Mouse (Mus musculus) embryonic facial prominence, embryonic 12.5 days (tissue): ENCODE data around the gene Mrps25. TPM values are rescaled to one million over a fixed set of nuclear protein-coding genes. Genes with fewer than 3 reads are reported as not detected.

ENCODE experiments used
- ATAC-seq: fragments of 200-750 bp; cut with Nextera tagmentation; 2 replicates; pipeline ENCODE4 v1.8.0; 2017; ENCODE audit not compliant: insufficient number of reproducible peaks, insufficient read depth, low FRiP score, low TSS enrichment
- H3K27ac ChIP-seq: fragments of 300-500 bp; sonication (generic); 2 replicates; pipeline ENCODE4 v1.5.1; 2016; ENCODE audit warnings: mild to moderate bottlenecking
- H3K27me3 ChIP-seq: fragments of 300-500 bp; sonication (generic); 2 replicates; pipeline ENCODE4 v1.6.1; 2016; ENCODE audit warnings: mild to moderate bottlenecking, moderate library complexity
- H3K36me3 ChIP-seq: fragments of 300-500 bp; sonication (generic); 2 replicates; pipeline ENCODE4 v1.6.1; 2016; ENCODE audit warnings: mild to moderate bottlenecking
- H3K4me1 ChIP-seq: fragments of 300-500 bp; sonication (generic); 2 replicates; pipeline ENCODE4 v1.6.1; 2016
- H3K4me2 ChIP-seq: fragments of 300-500 bp; sonication (generic); replicated peaks from 2 replicates; pipeline ENCODE4 v1.6.1; 2016; ENCODE audit warnings: mild to moderate bottlenecking, moderate library complexity
- H3K4me3 ChIP-seq: fragments of 300-500 bp; sonication (generic); 2 replicates; pipeline ENCODE4 v1.5.1; 2016; ENCODE audit warnings: mild to moderate bottlenecking
- H3K9ac ChIP-seq: fragments of 300-500 bp; sonication (generic); 2 replicates; pipeline ENCODE4 v1.6.1; 2016; ENCODE audit warnings: mild to moderate bottlenecking, moderate library complexity
- H3K9me3 ChIP-seq: fragments of 300-500 bp; sonication (generic); 2 replicates; pipeline ENCODE4 v1.6.1; 2016; ENCODE audit warnings: mild to moderate bottlenecking, moderate library complexity
- WGBS: fragments of 180-500 bp; shearing (Covaris S2); methylation state at CpG from one replicate; pipeline ENCODE4 v1.1.7; 2016; 5-methylcytosine and 5-hydroxymethylcytosine counted together
- polyA plus RNA-seq: library from polyadenylated mRNA; unstranded; fragments of >200 nt; fragmentation: Nextera tagmentation; extraction: Ambion mirVana; gene quantifications from 2 replicates; pipeline ENCODE4 v1.2.1, GENCODE M21; 2016

Gene Mrps25
- polyA plus RNA-seq, 1 experiment from 2014 or later, result 83.0 TPM

GRCm38 (mm10) chr6:92184178-92184577 lies 345 bp upstream of the Mrps25 start:
- peak overlapping the region; percentile 59 for H3K9ac ChIP-seq
- H3K4me1 ChIP-seq, result peaks cover 11% of the 10 kb centered on the region
- peaks cover 34% of the 10 kb centered on the region for H3K36me3 ChIP-seq
- H3K9me3 ChIP-seq, result no peaks in the 10 kb centered on the region
- H3K4me2 ChIP-seq, result peak overlapping the region; percentile 59
- ATAC-seq, result peak; percentile 53; the same call in 1 of the 2 replicates
- 7% methylated on average over 10 of the region's 10 CpGs for WGBS
- peak overlapping the region; percentile 64 for H3K4me3 ChIP-seq
- no peaks in the 10 kb centered on the region for H3K27me3 ChIP-seq
- peak overlapping the region; percentile 4; the same call in 1 of the 2 replicates for H3K27ac ChIP-seq

DNA sequence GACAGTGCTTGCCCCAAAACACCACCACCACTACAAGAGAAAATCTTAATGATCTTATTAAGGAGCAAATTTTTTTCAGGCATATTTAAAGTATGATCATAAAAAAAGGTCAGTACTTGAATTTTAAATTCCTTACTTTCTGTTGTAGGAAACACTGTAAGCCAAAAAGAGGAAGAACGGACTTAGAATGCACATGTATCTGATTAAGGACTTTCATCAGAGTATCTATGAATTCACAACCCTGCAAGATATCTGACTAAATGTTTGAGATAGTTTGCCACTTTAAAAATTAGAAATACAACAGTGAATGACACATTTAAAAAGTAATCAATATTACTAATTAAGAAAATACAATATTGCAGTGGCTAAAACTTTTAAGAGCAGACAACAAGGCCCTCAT lies 7.4 kb downstream of the Mrps25 start:
- Histone ChIP-seq H3K36me3 (peaks cover 62% of the 10 kb centered on the region), H3K4me1 (no peaks in the 10 kb centered on the region), H3K9ac (no peak overlapping the region), H3K4me3 (no peak overlapping the region), H3K27me3 (no peaks in the 10 kb centered on the region), H3K27ac (no peak overlapping the region), H3K9me3 (no peaks in the 10 kb centered on the region), H3K4me2 (no peak overlapping the region)
- no peak for ATAC-seq
- WGBS, result 91% methylated on average over 1 of the region's 1 CpGs

- ATAC-seq, result no peak
- no peak overlapping the region for H3K9ac ChIP-seq
- H3K9me3 ChIP-seq, result no peaks in the 10 kb centered on the region
- H3K4me3 ChIP-seq, result no peak overlapping the region
- no peak overlapping the region for H3K27ac ChIP-seq
- H3K36me3 ChIP-seq, result peaks cover 80% of the 10 kb centered on the region
- 85% methylated on average over 1 of the region's 1 CpGs for WGBS
- no peak overlapping the region for H3K4me2 ChIP-seq
- no peaks in the 10 kb centered on the region for H3K27me3 ChIP-seq
- no peaks in the 10 kb centered on the region for H3K4me1 ChIP-seq
Observed at GRCm38 (mm10) chr6:92162724-92163123, 21.1 kb downstream of the Mrps25 start.

- Histone ChIP-seq H3K27ac (no peak overlapping the region), H3K9ac (no peak overlapping the region), H3K27me3 (no peaks in the 10 kb centered on the region), H3K9me3 (no peaks in the 10 kb centered on the region), H3K4me1 (no peaks in the 10 kb centered on the region), H3K36me3 (peaks cover 91% of the 10 kb centered on the region), H3K4me2 (no peak overlapping the region), H3K4me3 (no peak overlapping the region)
- 89% methylated on average over 3 of the region's 3 CpGs for whole genome bisulfite sequencing
- no peak for ATAC-seq
Observed at GRCm38 (mm10) chr6:92158801-92159200, 25.0 kb downstream of the Mrps25 start.

DNA sequence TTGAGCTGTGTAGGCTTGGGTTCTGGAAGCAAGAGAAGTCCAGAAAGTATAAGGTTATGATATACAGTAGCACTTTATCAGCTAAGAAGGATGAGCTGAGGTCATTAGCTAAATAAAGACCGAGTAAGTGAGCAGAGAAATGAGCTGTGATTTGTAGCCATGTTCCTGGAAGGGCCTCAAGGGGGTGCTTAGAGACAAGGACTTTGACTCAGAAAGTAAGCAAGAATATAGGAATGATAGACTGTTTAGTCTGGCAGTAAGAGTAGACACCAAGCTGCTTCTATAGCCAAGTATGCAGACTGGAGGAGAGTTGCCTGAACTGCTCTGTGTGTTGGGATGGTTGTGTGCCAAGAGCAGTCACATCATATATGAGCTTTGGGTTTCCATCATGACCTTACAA lies 30.1 kb downstream of the Mrps25 start:
- H3K9me3 ChIP-seq, result no peaks in the 10 kb centered on the region
- ATAC-seq, result no peak
- WGBS, result 97% methylated on average over 1 of the region's 1 CpGs
- H3K27ac ChIP-seq, result no peak overlapping the region
- H3K27me3 ChIP-seq, result no peaks in the 10 kb centered on the region
- no peak overlapping the region for H3K9ac ChIP-seq
- H3K4me1 ChIP-seq, result no peaks in the 10 kb centered on the region
- no peak overlapping the region for H3K4me3 ChIP-seq
- peaks cover 77% of the 10 kb centered on the region for H3K36me3 ChIP-seq
- no peak overlapping the region for H3K4me2 ChIP-seq

- Histone ChIP-seq H3K27ac (no peak overlapping the region), H3K9ac (no peak overlapping the region), H3K4me3 (no peak overlapping the region), H3K27me3 (no peaks in the 10 kb centered on the region), H3K4me2 (no peak overlapping the region), H3K4me1 (no peaks in the 10 kb centered on the region), H3K36me3 (peaks cover 30% of the 10 kb centered on the region), H3K9me3 (no peaks in the 10 kb centered on the region)
- 96% methylated on average over 4 of the region's 4 CpGs for WGBS
- no peak for ATAC-seq
Observed at GRCm38 (mm10) chr6:92145881-92146280, 38.0 kb downstream of the Mrps25 start.

DNA sequence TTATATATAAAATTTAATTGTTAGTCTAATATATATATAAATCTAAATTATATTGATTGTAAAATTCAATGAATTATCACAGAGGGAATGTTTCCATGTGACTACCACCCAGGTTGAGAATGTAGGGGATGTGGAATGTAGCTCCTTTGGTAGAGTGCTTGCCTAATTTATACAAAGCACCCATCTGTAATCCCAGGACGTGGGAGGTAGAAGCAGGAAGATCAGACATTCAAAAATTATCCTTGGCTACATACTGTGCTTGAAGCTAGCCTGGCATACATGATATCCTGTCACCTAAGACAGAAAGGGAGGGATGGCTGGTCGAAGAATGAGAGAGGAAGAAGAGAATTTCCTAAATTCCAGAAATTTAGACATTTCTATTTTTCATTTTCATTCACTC lies 47.5 kb downstream of the Mrps25 start:
- Histone ChIP-seq H3K4me1 (0 out of 2 replicates have a peak, but pooled peaks cover 4% of the 10 kb centered on the region), H3K27me3 (no peaks in the 10 kb centered on the region), H3K4me2 (no peak overlapping the region), H3K9me3 (no peaks in the 10 kb centered on the region), H3K9ac (no peak overlapping the region), H3K4me3 (no peak overlapping the region), H3K27ac (no peak overlapping the region), H3K36me3 (peaks cover 11% of the 10 kb centered on the region; the same call in 1 of the 2 replicates)
- no peak for ATAC-seq
- 74% methylated on average over 2 of the region's 2 CpGs for WGBS

- Histone ChIP-seq H3K27me3 (no peaks in the 10 kb centered on the region), H3K36me3 (peaks cover 5% of the 10 kb centered on the region; the same call in 1 of the 2 replicates), H3K4me1 (0 out of 2 replicates have a peak, but pooled peaks cover 7% of the 10 kb centered on the region), H3K4me2 (no peak overlapping the region), H3K4me3 (no peak overlapping the region), H3K9ac (no peak overlapping the region), H3K27ac (no peak overlapping the region), H3K9me3 (no peaks in the 10 kb centered on the region)
- no peak for ATAC-seq
- 94% methylated on average over 2 of the region's 2 CpGs for WGBS
Observed at GRCm38 (mm10) chr6:92133617-92134016, 50.2 kb downstream of the Mrps25 start.

DNA sequence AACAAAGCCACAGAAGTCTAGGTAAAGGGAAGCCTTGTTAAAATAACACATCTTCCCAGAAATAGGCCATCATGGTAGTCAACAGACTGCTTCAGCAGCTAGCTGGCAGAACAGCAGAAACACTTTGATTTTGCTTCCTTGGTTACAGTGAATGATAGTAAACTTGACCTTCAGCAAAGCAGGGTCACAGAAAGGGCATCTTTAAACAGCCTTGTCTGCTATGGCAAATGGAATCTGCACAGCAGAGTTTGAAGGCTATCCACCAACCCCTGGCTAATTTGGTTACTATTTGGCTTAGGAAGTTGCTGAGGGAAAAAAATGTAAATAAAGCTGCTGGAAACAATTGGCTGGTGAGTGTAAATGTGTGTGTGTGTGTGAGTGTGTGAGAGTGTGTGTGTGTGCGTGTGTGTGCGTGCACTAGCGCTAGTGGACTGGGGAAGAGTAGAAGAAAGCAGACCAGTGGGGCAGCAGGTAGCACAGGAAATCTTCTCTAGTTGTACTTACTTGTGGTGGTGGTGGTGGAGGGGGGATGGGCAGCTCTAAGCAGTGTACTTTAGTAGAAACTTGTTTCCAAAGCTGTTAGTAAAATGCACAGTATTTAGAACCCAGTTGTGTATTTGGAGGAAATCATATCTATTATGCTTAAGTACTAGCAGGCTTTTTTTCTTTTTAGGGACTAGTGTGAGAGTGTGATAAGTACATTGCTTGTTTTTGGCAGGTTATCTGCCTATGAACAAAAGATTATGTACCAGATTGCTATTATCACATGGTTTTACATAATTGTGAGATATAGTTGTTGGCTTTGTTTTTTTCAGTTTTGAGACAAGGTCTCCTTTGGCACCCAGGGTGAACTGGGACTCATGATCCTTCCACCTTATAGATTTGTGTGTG lies 51.6 kb downstream of the Mrps25 start:
- no peak overlapping the region for H3K9ac ChIP-seq
- ATAC-seq, result no peak
- H3K27me3 ChIP-seq, result no peaks in the 10 kb centered on the region
- 79% methylated on average over 3 of the region's 3 CpGs for WGBS
- 0 out of 2 replicates have a peak, but pooled peaks cover 7% of the 10 kb centered on the region for H3K4me1 ChIP-seq
- no peak overlapping the region for H3K4me3 ChIP-seq
- no peaks in the 10 kb centered on the region for H3K9me3 ChIP-seq
- peaks cover 5% of the 10 kb centered on the region; the same call in 1 of the 2 replicates for H3K36me3 ChIP-seq
- no peak overlapping the region for H3K4me2 ChIP-seq
- H3K27ac ChIP-seq, result no peak overlapping the region

DNA sequence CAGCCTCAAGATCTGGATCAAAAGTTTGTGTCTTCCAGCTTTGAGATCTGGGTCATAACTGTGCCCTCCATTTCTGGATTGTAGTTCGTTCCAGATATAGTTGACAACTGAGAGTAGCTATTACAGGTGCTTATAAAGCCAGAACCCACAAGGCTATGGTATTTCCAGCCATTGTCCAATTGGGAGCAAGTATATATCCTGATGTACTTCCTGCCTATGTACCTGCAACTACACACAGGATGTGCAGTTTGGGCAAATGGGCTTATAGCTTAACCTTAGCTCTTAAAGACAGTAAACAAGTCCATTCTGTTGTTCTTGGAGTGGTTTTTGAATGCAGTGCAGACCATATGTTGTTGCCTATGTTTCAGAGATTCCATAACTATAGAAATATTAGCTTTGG lies 52.4 kb downstream of the Mrps25 start:
- H3K9ac ChIP-seq, result no peak overlapping the region
- H3K36me3 ChIP-seq, result peaks cover 5% of the 10 kb centered on the region; the same call in 1 of the 2 replicates
- H3K4me3 ChIP-seq, result no peak overlapping the region
- WGBS, result 92% methylated on average over 1 of the region's 1 CpGs
- no peak for ATAC-seq
- no peaks in the 10 kb centered on the region for H3K27me3 ChIP-seq
- no peak overlapping the region for H3K4me2 ChIP-seq
- no peaks in the 10 kb centered on the region for H3K9me3 ChIP-seq
- H3K27ac ChIP-seq, result no peak overlapping the region
- H3K4me1 ChIP-seq, result 0 out of 2 replicates have a peak, but pooled peaks cover 7% of the 10 kb centered on the region

DNA sequence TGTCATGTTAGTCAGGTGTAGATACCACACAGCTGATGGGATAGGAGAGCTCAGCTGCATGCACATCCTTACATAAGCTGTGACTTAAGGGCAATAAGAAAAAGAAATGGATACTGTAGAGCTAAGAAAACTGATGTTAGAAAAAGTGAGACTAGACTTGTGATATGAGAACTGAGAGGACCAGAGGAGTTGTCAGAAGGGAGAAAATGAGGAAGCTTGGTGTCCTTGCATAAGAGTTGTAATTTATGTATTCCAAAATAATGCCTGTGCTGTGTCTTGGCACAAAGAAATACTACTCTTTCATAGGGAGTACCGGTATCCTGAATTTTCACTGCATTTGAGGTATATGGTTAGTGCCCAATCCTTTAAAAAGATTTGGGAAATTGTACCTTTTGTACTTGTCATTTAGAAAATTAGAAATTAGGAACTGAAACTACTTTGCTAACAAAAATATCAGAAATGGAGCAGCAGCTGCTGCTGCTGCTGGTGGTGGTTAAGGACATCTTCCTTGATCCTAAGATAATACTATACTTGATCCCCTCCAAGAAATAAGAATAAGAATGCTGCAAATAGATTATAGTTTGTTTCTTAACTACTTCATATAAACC lies 56.9 kb downstream of the Mrps25 start:
- ATAC-seq, result no peak

GRCm38 (mm10) chr6:92124547-92124946 lies 59.3 kb downstream of the Mrps25 start:
- Histone ChIP-seq H3K27ac (no peak overlapping the region), H3K36me3 (0 out of 2 replicates have a peak, but pooled peaks cover 6% of the 10 kb centered on the region), H3K4me2 (no peak overlapping the region), H3K4me3 (no peak overlapping the region), H3K9me3 (no peaks in the 10 kb centered on the region), H3K27me3 (no peaks in the 10 kb centered on the region), H3K4me1 (no peaks in the 10 kb centered on the region), H3K9ac (no peak overlapping the region)
- no peak for ATAC-seq

More for the DNA sequence above, 56.9 kb downstream of the Mrps25 start:
- H3K27me3 ChIP-seq, result no peaks in the 10 kb centered on the region
- H3K27ac ChIP-seq, result no peak overlapping the region
- H3K36me3 ChIP-seq, result 0 out of 2 replicates have a peak, but pooled peaks cover 6% of the 10 kb centered on the region
- no peaks in the 10 kb centered on the region for H3K9me3 ChIP-seq
- 97% methylated on average over 1 of the region's 1 CpGs for WGBS
- no peak overlapping the region for H3K9ac ChIP-seq
- H3K4me2 ChIP-seq, result no peak overlapping the region
- H3K4me1 ChIP-seq, result 0 out of 2 replicates have a peak, but pooled peaks cover 4% of the 10 kb centered on the region
- no peak overlapping the region for H3K4me3 ChIP-seq
